Mouse (Mus musculus) myocyte (in vitro differentiated cells): ENCODE measurements around the gene Rnf11. TPM values are rescaled to one million over a fixed set of nuclear protein-coding genes. Genes with fewer than 3 reads are reported as not detected.

Source experiments
- H3K27me3 ChIP-seq: one replicate; pipeline ENCODE4 v1.6.1; 2011; ENCODE audit not compliant: control insufficient read depth, insufficient read depth, insufficient read length
- H3K36me3 ChIP-seq: one replicate; pipeline ENCODE4 v1.6.1; 2011; ENCODE audit not compliant: control insufficient read depth, insufficient read depth
- H3K4me2 ChIP-seq: one replicate; pipeline ENCODE4 v1.6.1; 2011; ENCODE audit warnings: low read depth, control low read depth
- H3K4me3 ChIP-seq: one replicate; pipeline ENCODE4 v1.5.1; 2011; ENCODE audit warnings: mild to moderate bottlenecking, control low read depth, moderate library complexity
- H3K79me2 ChIP-seq: one replicate; pipeline ENCODE4 v1.6.1; 2011; ENCODE audit not compliant: control insufficient read depth, insufficient read depth
- H3ac ChIP-seq: one replicate; pipeline ENCODE4 v1.6.1; 2011; ENCODE audit not compliant: control insufficient read depth, insufficient read length
- CEBPB ChIP-seq: IDR thresholded peaks from 2 replicates; pipeline ENCODE4 v1.6.1; 2011; ENCODE audit warnings: mild to moderate bottlenecking, moderate library complexity; ENCODE audit not compliant: poor library complexity, insufficient read depth, severe bottlenecking
- E2F4 ChIP-seq: IDR thresholded peaks from one replicate; pipeline ENCODE4 v1.6.1; 2011; ENCODE audit warnings: mild to moderate bottlenecking, control low read depth, moderate library complexity; ENCODE audit not compliant: insufficient read depth
- MAX ChIP-seq: IDR thresholded peaks from one replicate; pipeline ENCODE4 v1.6.1; 2011; ENCODE audit warnings: low read depth, mild to moderate bottlenecking, control low read depth
- MYOD1 ChIP-seq, 3 experiments: IDR thresholded peaks; one replicate each; pipeline ENCODE4 v1.6.1; 2011; ENCODE audit warnings: control low read depth in 2 of 3, low read depth in 2 of 3, mild to moderate bottlenecking in 2 of 3, moderate library complexity in 1 of 3; ENCODE audit not compliant: insufficient read length in 2 of 3, control insufficient read depth in 1 of 3
- MYOG ChIP-seq, 3 experiments: IDR thresholded peaks; one replicate each; pipeline ENCODE4 v1.6.1; 2011; ENCODE audit warnings: control low read depth in 2 of 3, low read depth in 2 of 3, mild to moderate bottlenecking in 2 of 3; ENCODE audit not compliant: insufficient read length in 2 of 3, control insufficient read depth in 1 of 3, insufficient read depth in 1 of 3
- POLR2A ChIP-seq: IDR thresholded peaks from one replicate; pipeline ENCODE4 v1.6.1; 2011; ENCODE audit warnings: low read depth, mild to moderate bottlenecking, control low read depth, moderate library complexity; ENCODE audit not compliant: insufficient read length
- POLR2AphosphoS2 ChIP-seq: IDR thresholded peaks from one replicate; pipeline ENCODE4 v1.6.1; 2011; ENCODE audit warnings: low read depth, control low read depth; ENCODE audit not compliant: insufficient read length
- REST ChIP-seq: IDR thresholded peaks from one replicate; pipeline ENCODE4 v1.6.1; 2011; ENCODE audit warnings: mild to moderate bottlenecking, control low read depth, moderate library complexity; ENCODE audit not compliant: insufficient read depth, insufficient read length
- SRF ChIP-seq: IDR thresholded peaks from one replicate; pipeline ENCODE4 v1.6.1; 2011; ENCODE audit warnings: low read depth; ENCODE audit not compliant: control insufficient read depth, insufficient read length
- TCF12 ChIP-seq: IDR thresholded peaks from one replicate; pipeline ENCODE4 v1.6.1; 2011; ENCODE audit warnings: mild to moderate bottlenecking, control low read depth; ENCODE audit not compliant: poor library complexity, insufficient read depth, severe bottlenecking
- TCF3 ChIP-seq: IDR thresholded peaks from one replicate; pipeline ENCODE4 v1.6.1; 2011; ENCODE audit warnings: low read depth, control low read depth; ENCODE audit not compliant: insufficient read length
- USF1 ChIP-seq: IDR thresholded peaks from one replicate; pipeline ENCODE4 v1.6.1; 2011; ENCODE audit warnings: low read depth, mild to moderate bottlenecking, control low read depth, moderate library complexity
- polyA plus RNA-seq: library from polyadenylated mRNA; unstranded; fragments of >200 nt; fragmentation: generic; extraction: Trizol; gene quantifications from one replicate; pipeline ENCODE4 v1.2.1, GENCODE M21; 2012; ENCODE audit warnings: missing spikeins

The Rnf11 gene
- polyA plus RNA-seq, 1 experiment: 127 TPM

DNA sequence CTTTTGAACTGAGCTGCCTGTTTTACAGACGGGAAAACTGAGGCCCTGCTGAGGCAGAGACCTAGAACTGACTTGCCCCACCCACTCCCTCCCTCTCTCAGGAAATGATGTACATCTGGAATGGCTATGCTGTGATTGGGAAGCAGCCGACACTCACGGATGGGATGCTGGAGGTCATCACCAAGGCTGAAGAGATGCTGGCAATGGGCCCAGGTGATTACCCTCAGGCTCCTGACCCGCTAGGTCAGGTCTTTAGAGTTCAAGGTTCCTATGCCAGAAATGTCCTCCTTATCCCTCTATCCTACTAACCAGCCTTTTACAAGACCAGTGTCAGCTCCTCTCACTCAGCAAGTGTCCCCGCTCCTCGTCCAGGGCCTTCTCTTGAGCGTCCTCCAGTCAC lies 42.4 kb downstream of the Rnf11 start:
- peaks cover 5% of the 10 kb centered on the region for H3K79me2 ChIP-seq
- H3K27me3 ChIP-seq: no peaks in the 10 kb centered on the region
- no peak overlapping the region for H3K4me2 ChIP-seq
- no peak overlapping the region for H3ac ChIP-seq
- peak; percentile 32 for TF ChIP-seq POLR2AphosphoS2
- TF ChIP-seq SRF: no peak
- no peak overlapping the region for H3K4me3 ChIP-seq
- H3K36me3 ChIP-seq: peaks cover 22% of the 10 kb centered on the region

GRCm38 (mm10) chr4:109441000-109441399 lies 43.5 kb downstream of the Rnf11 start:
- Histone ChIP-seq H3K79me2 (peaks cover 5% of the 10 kb centered on the region), H3K36me3 (peaks cover 15% of the 10 kb centered on the region)
- TF ChIP-seq MYOG (IDR thresholded peaks at IDR 0.05; ENCODE audit: control insufficient read depth in 1 of 3, insufficient read depth in 1 of 3, insufficient read length in 2 of 3, low read depth in 2 of 3) (no peak), E2F4 (no peak), CEBPB (no peak), USF1 (no peak), TCF12 (no peak)

GRCm38 (mm10) chr4:109440381-109440780 lies 44.1 kb downstream of the Rnf11 start:
- Histone ChIP-seq H3K36me3 (peaks cover 15% of the 10 kb centered on the region), H3K27me3 (no peaks in the 10 kb centered on the region), H3K79me2 (peaks cover 5% of the 10 kb centered on the region), H3K4me3 (no peak overlapping the region), H3K4me2 (peak overlapping the region; percentile 39), H3ac (no peak overlapping the region)
- no peak for TF ChIP-seq SRF
- no peak for TF ChIP-seq MAX
- TF ChIP-seq TCF12: no peak
- no peak for TF ChIP-seq CEBPB
- no peak for TF ChIP-seq USF1
- no peak for TF ChIP-seq POLR2AphosphoS2
- no peak for TF ChIP-seq MYOD1 (IDR thresholded peaks at IDR 0.05; ENCODE audit: control insufficient read depth in 1 of 3, insufficient read length in 2 of 3, low read depth in 2 of 3)
- no peak for TF ChIP-seq E2F4
- no peak for TF ChIP-seq POLR2A
- no peak for TF ChIP-seq MYOG (IDR thresholded peaks at IDR 0.05; ENCODE audit: control insufficient read depth in 1 of 3, insufficient read depth in 1 of 3, insufficient read length in 2 of 3, low read depth in 2 of 3)
- no peak for TF ChIP-seq REST
- TF ChIP-seq TCF3: no peak

More at GRCm38 (mm10) chr4:109441000-109441399, 43.5 kb downstream of the Rnf11 start:
- H3K27me3 ChIP-seq: no peaks in the 10 kb centered on the region
- no peak overlapping the region for H3ac ChIP-seq
- H3K4me2 ChIP-seq: peak overlapping the region; percentile 39
- H3K4me3 ChIP-seq: no peak overlapping the region

- no peaks in the 10 kb centered on the region for H3K27me3 ChIP-seq
- H3K4me2 ChIP-seq: peak overlapping the region; percentile 52
- TF ChIP-seq MAX (no peak), USF1 (no peak), POLR2AphosphoS2 (peak; percentile 71), CEBPB (no peak), SRF (no peak), E2F4 (no peak), TCF12 (peak; percentile 98), POLR2A (peak; percentile 27), MYOD1 (IDR thresholded peaks at IDR 0.05; ENCODE audit: control insufficient read depth in 1 of 3, insufficient read length in 2 of 3, low read depth in 2 of 3) (peak; percentile 84 to 98 (median 85)), TCF3 (peak; percentile 88), MYOG (IDR thresholded peaks at IDR 0.05; ENCODE audit: control insufficient read depth in 1 of 3, insufficient read depth in 1 of 3, insufficient read length in 2 of 3, low read depth in 2 of 3) (peak; percentile 92 to 99 (median 99)), REST (no peak)
- peaks cover 5% of the 10 kb centered on the region for H3K79me2 ChIP-seq
- no peak overlapping the region for H3K4me3 ChIP-seq
- H3ac ChIP-seq: no peak overlapping the region
- peaks cover 15% of the 10 kb centered on the region for H3K36me3 ChIP-seq
These were observed 44.7 kb downstream of the Rnf11 start for GRCm38 (mm10) chr4:109439825-109440248.

DNA sequence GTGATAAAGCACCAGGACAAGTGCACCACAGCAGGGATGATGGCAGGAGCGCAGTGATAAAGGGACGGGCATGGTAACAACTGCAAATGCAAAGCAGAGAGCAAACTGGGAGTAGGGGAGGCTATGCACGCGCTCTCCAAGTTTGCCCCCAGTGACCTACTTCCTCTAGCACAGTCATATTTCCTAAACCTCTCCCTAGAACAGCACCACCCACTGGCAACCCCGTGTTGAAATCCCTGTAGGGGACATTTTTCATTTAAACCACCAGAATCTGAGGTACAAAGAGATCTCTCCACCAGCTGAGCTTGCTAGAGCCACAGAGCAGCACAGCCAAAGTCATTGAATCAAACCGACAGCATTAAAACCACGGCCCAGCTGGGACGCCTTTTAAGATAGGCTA lies 45.4 kb downstream of the Rnf11 start:
- no peak for TF ChIP-seq USF1
- TF ChIP-seq POLR2AphosphoS2: peak; percentile 19
- no peak for TF ChIP-seq POLR2A
- no peak for TF ChIP-seq MAX
- TF ChIP-seq TCF3: no peak
- TF ChIP-seq REST: no peak
- TF ChIP-seq CEBPB: no peak
- Histone ChIP-seq H3K36me3 (peaks cover 15% of the 10 kb centered on the region), H3K79me2 (peaks cover 5% of the 10 kb centered on the region), H3K27me3 (no peaks in the 10 kb centered on the region), H3K4me2 (peak overlapping the region; percentile 52), H3ac (no peak overlapping the region), H3K4me3 (no peak overlapping the region)
